Mouse (Mus musculus): ENCODE measurements around the gene P2ry10. TPM values are rescaled to one million over a fixed set of nuclear protein-coding genes. Genes with fewer than 3 reads are reported as not detected.

P2ry10 gene
- polyA plus RNA-seq, 1 experiment from 2014 or later = 0.11 TPM

Other genes starting within 250 kb of the P2ry10 start
- 0.98 and 1.1 TPM in 2 replicates for gene Rtl3, start 247.8 kb upstream of the P2ry10 start, polyA plus RNA-seq (2014; fragmentation: Nextera tagmentation; extraction: Ambion mirVana)
- 18.5 and 19.1 TPM in 2 replicates for gene Lpar4, start 167.9 kb upstream of the P2ry10 start, polyA plus RNA-seq (2014; fragmentation: Nextera tagmentation; extraction: Ambion mirVana)
- gene P2ry10b, start 60.4 kb downstream of the P2ry10 start, polyA plus RNA-seq (2014; fragmentation: Nextera tagmentation; extraction: Ambion mirVana) = 0.45 and 0.74 TPM in 2 replicates
- gene Gpr174, start 167.4 kb downstream of the P2ry10 start, polyA plus RNA-seq (2014; fragmentation: Nextera tagmentation; extraction: Ambion mirVana) = not detected in 2 replicates

Data from neural tube, embryonic 11.5 days (tissue).